Mouse (Mus musculus): ENCODE data around the gene Tnpo2. TPM values are rescaled to one million over a fixed set of nuclear protein-coding genes. Genes with fewer than 3 reads are reported as not detected.
"Not testable (repeated sequence)": the region's sequence is repeated elsewhere in the genome, so short reads cannot be mapped to it uniquely, and the experiment has no call there.

Tnpo2 gene
- polyA plus RNA-seq, 1 experiment from 2014 or later: 24.0 TPM

- 0 out of 2 replicates have a peak overlapping the region, but pooled peaks have one; percentile 53 for H3K9ac ChIP-seq
- no peaks in the 10 kb centered on the region for H3K9me3 ChIP-seq (replicated peaks)
- 87% methylated on average over 10 of the region's 10 CpGs for WGBS (ENCODE audit: insufficient replicate concordance)
- H3K36me3 ChIP-seq: peaks cover 57% of the 10 kb centered on the region
- H3K4me3 ChIP-seq (replicated peaks): no peak overlapping the region
- H3K27me3 ChIP-seq: no peaks in the 10 kb centered on the region
- no peak overlapping the region for H3K27ac ChIP-seq
- peaks cover 72% of the 10 kb centered on the region for H3K4me1 ChIP-seq (replicated peaks)
- H3K4me2 ChIP-seq: no peak overlapping the region
- DNase-seq: no peak
- no peak for ATAC-seq (ENCODE audit: low read depth)
Observed at GRCm38 (mm10) chr8:85074167-85074566, 37.5 kb downstream of the Tnpo2 start.

DNA sequence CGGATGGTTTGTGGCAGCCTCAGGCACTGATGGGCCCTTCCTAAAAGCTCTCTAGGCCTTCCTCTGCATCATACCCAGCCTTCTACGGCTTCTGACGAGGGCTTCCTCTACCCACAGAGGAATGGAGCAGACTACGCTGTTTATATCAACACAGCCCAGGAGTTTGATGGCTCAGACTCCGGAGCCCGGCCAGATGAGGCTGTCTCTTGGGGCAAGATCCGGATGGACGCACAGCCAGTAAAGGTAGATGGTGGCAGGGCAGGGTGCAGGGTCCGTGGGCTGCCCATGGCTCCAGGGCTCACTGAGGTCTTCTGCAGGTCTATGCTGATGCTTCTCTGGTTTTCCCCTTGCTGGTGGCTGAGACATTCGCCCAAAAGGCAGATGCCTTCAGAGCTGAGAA lies 37.9 kb downstream of the Tnpo2 start:
- WGBS (ENCODE audit: insufficient replicate concordance): 87% methylated on average over 10 of the region's 10 CpGs
- peaks cover 57% of the 10 kb centered on the region for H3K36me3 ChIP-seq

GRCm38 (mm10) chr8:85076001-85076400 lies 39.3 kb downstream of the Tnpo2 start:
- H3K4me1 ChIP-seq (replicated peaks): peaks cover 72% of the 10 kb centered on the region
- peak overlapping the region; percentile 54 for H3K4me2 ChIP-seq
- DNase-seq: peak; percentile 67
- H3K27ac ChIP-seq: peak overlapping the region; percentile 81
- peak; percentile 61 for ATAC-seq (ENCODE audit: low read depth)
- peak overlapping the region; percentile 18; the same call in 1 of the 2 replicates for H3K4me3 ChIP-seq (replicated peaks)
- no peaks in the 10 kb centered on the region for H3K9me3 ChIP-seq (replicated peaks)
- no peaks in the 10 kb centered on the region for H3K27me3 ChIP-seq
- H3K9ac ChIP-seq: peak overlapping the region; percentile 53
- H3K36me3 ChIP-seq: peaks cover 57% of the 10 kb centered on the region
- WGBS (ENCODE audit: insufficient replicate concordance): 42% methylated on average over 9 of the region's 9 CpGs

More for the DNA sequence above, 37.9 kb downstream of the Tnpo2 start:
- DNase-seq (no peak), ATAC-seq (ENCODE audit: low read depth) (no peak)
- H3K27ac ChIP-seq: peak overlapping the region; percentile 81
- H3K9ac ChIP-seq: 0 out of 2 replicates have a peak overlapping the region, but pooled peaks have one; percentile 53
- no peak overlapping the region for H3K4me3 ChIP-seq (replicated peaks)
- no peaks in the 10 kb centered on the region for H3K9me3 ChIP-seq (replicated peaks)
- H3K4me2 ChIP-seq: no peak overlapping the region
- no peaks in the 10 kb centered on the region for H3K27me3 ChIP-seq
- H3K4me1 ChIP-seq (replicated peaks): peaks cover 76% of the 10 kb centered on the region

DNA sequence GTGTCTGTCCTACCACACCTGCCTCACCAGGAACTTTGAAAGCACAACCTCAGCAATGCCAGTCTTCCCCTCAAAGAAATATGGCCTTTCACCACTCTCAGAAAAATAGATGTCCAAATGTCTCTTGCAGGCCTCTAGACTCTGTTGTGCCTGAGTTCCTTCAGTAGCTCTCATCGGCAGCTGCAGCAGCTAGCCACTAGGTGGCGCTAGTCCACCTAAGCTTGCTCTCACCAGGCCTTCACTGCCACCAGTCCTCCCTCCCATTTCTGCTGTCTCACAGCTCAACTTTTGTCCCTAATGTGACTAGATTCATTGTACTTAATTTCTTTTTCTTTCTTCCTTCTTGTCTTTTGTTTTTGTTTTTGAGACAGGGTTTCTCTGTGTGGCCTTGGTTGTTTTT lies 40.3 kb downstream of the Tnpo2 start:
- Histone ChIP-seq H3K4me1 (replicated peaks) (peaks cover 77% of the 10 kb centered on the region), H3K4me2 (no peak overlapping the region; the same call in 1 of the 2 replicates), H3K27ac (peak overlapping the region; percentile 81; the same call in 1 of the 2 replicates), H3K4me3 (replicated peaks) (no peak overlapping the region), H3K9me3 (replicated peaks) (no peaks in the 10 kb centered on the region), H3K9ac (no peak overlapping the region; the same call in 1 of the 2 replicates), H3K36me3 (peaks cover 57% of the 10 kb centered on the region), H3K27me3 (no peaks in the 10 kb centered on the region)
- ATAC-seq (ENCODE audit: low read depth): peak; percentile 42; the same call in 1 of the 2 replicates
- peak; percentile 73 for DNase-seq
- 0% methylated on average over 2 of the region's 2 CpGs for WGBS (ENCODE audit: insufficient replicate concordance)

DNA sequence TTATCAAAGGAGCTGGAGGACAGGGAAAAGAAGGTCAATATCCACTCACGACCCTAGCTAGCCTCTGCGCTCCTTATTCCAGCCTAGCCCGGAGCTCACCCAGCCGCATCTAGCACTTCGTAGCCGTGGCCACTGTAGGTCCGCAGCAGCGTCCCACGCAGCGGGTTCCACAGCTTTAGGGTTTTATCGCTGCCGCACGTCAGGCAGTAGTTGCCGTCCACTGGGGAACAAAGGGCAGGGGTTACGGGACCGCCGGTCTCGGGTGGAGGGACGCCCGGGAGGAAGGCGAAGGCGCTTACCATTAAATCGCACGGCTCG lies 43.5 kb downstream of the Tnpo2 start:
- WGBS (ENCODE audit: insufficient replicate concordance): under 1% methylated on average over 25 of the region's 25 CpGs

DNA sequence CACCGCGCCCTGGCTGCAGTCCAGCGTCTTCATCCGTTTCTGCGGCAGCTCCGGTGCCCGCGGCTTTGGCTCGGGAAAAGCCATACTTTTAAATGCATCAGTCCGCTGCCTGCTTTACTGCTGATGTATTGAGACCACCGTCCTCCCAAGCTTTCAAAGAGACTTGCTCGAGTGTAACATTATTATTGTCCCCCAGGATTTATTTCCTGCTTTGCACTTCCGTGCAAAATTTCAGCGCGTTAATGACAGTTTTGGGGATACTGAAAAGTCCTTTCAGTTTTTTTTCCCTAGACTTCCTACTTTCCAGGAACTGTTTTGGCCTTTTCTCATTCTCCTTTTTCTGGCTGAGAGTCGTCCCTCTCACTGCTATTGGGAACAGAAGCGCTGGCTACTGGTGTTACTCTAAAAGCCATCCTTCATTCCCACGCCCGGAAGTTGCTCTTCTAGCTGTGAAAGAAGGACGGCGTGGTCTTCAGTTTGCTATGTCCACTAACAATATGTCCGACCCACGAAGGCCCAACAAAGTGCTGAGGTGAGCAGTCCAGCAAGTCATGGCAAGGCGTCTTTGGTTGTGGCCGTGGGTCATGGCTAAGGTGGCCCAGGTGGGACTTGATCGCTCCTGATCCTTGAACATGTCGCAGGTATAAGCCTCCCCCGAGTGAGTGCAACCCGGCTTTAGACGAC lies 44.0 kb downstream of the Tnpo2 start, which contains the start of gene Wdr83os:
Wdr83os (plus strand) TSS at position 209 of the 684 bp plus-strand sequence.
- WGBS (ENCODE audit: insufficient replicate concordance): under 1% methylated on average over 30 of the region's 30 CpGs
- Histone ChIP-seq H3K36me3 (peaks cover 35% of the 10 kb centered on the region), H3K4me3 (replicated peaks) (peak within 1 kb of the TSS; percentile 92), H3K4me2 (peak within 1 kb of the TSS; percentile 95), H3K9ac (peak within 1 kb of the TSS; percentile 95), H3K9me3 (replicated peaks) (no peaks in the 10 kb centered on the region), H3K27me3 (no peaks in the 10 kb centered on the region), H3K4me1 (replicated peaks) (peaks cover 77% of the 10 kb centered on the region), H3K27ac (peak within 1 kb of the TSS; percentile 82)
- no peak for ATAC-seq (ENCODE audit: low read depth)
- DNase-seq: peak; percentile 54

More for the DNA sequence above, 43.5 kb downstream of the Tnpo2 start:
- Histone ChIP-seq H3K9ac (peak overlapping the region; percentile 95), H3K27me3 (no peaks in the 10 kb centered on the region), H3K4me1 (replicated peaks) (peaks cover 78% of the 10 kb centered on the region), H3K4me2 (peak overlapping the region; percentile 95), H3K9me3 (replicated peaks) (no peaks in the 10 kb centered on the region), H3K36me3 (peaks cover 35% of the 10 kb centered on the region), H3K4me3 (replicated peaks) (peak overlapping the region; percentile 92), H3K27ac (peak overlapping the region; percentile 82)
- no peak for ATAC-seq (ENCODE audit: low read depth)
- no peak for DNase-seq

DNA sequence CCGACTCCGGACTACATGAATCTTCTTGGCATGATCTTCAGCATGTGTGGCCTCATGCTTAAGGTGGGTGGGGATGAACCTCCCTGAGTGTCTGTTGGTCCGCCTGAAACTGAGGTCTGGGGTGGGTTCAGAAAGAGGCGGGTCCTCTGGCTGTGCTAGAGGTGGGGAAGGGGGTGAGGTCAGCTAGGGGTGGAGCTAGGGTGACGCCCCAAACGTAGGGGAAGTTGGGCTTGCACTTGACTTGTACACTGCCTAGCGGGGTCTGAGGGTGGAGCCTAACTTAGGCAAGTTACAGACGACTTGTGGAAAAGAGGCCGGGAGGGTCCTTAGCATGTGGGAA lies 44.5 kb downstream of the Tnpo2 start, which contains the start of gene Wdr83:
Wdr83 (minus strand) TSS at position 91 of the 340 bp plus-strand sequence.
- peak; percentile 75 for DNase-seq
- Histone ChIP-seq H3K4me1 (replicated peaks) (peaks cover 73% of the 10 kb centered on the region), H3K4me3 (replicated peaks) (peak within 1 kb of the TSS; percentile 92), H3K27ac (peak within 1 kb of the TSS; percentile 82), H3K27me3 (no peaks in the 10 kb centered on the region), H3K36me3 (peaks cover 35% of the 10 kb centered on the region), H3K9me3 (replicated peaks) (no peaks in the 10 kb centered on the region), H3K4me2 (peak within 1 kb of the TSS; percentile 95), H3K9ac (peak within 1 kb of the TSS; percentile 95)
- peak; percentile 76 for ATAC-seq (ENCODE audit: low read depth)
- 0% methylated on average over 9 of the region's 9 CpGs for WGBS (ENCODE audit: insufficient replicate concordance)

DNA sequence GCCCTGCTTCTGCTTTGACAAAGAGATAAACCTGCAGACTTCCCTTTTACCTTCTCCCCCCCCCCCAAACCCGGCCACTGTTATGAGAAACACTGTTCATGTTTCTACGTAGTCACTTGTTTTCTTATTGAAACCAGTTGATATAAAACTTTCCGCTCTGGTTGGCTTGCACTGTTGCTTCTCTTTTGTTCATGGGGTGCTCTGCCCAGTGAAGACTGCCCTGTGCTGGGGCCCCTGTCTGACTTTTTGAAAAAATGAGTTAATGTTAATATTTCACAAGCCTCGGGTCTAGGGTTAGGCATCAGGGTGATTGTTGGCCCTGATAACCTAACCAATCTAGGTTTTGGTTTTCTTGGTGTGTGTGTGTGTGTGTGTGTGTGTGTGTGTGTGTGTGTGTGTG lies 45.5 kb downstream of the Tnpo2 start:
- H3K27ac ChIP-seq: peak overlapping the region; percentile 82
- H3K4me1 ChIP-seq (replicated peaks): peaks cover 64% of the 10 kb centered on the region
- H3K4me3 ChIP-seq (replicated peaks): peak overlapping the region; percentile 92; the same call in 1 of the 2 replicates
- peak overlapping the region; percentile 95; the same call in 1 of the 2 replicates for H3K9ac ChIP-seq
- 26% methylated on average over 4 of the region's 4 CpGs for whole genome bisulfite sequencing (ENCODE audit: insufficient replicate concordance)
- not testable (repeated sequence) for H3K27me3 ChIP-seq; ATAC-seq (ENCODE audit: low read depth); H3K9me3 ChIP-seq (replicated peaks); DNase-seq
- H3K36me3 ChIP-seq: peaks cover 36% of the 10 kb centered on the region
- peak overlapping the region; percentile 95 for H3K4me2 ChIP-seq

DNA sequence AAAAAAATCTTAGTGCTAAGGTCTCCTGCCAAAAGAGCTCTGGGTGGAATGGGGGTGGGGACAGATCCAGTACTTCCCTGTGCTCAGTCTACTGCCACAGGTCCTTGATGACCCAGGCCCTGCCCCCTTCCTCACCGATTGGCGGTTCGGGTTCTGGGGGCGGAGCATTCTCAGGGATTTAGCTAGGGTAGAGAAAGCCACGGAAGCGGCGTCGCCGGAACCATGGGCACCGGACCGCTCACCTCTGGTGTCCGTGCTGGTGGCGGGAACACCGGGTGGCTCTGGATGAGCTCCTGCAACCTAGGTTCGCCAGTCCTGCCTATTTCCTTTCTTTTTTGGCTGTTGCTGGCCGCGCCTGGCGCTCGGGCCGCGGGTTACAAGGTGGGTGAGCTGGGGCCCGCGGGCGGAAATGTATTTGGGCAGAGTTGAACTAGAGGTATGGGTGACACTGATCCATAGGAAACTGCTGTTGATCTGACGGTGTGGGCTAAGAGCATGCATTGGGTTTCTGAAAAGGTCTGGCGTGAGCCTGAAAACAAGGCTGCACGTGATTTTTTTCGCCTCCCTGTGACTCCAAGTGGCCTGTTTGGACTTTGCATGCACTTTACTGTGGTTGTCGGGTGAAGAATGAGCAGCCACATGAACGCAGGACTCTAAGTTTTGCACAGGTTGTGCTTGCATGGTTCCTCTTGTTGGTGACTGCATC lies 46.5 kb downstream of the Tnpo2 start, which contains the start of gene Man2b1:
Man2b1 (plus strand) TSS at position 163 of the 706 bp plus-strand sequence.
- Histone ChIP-seq H3K4me1 (replicated peaks) (peaks cover 56% of the 10 kb centered on the region), H3K4me3 (replicated peaks) (peak within 1 kb of the TSS; percentile 92), H3K36me3 (peaks cover 38% of the 10 kb centered on the region), H3K27me3 (no peaks in the 10 kb centered on the region), H3K27ac (peak within 1 kb of the TSS; percentile 82), H3K9me3 (replicated peaks) (no peaks in the 10 kb centered on the region), H3K9ac (peak within 1 kb of the TSS; percentile 80), H3K4me2 (peak within 1 kb of the TSS; percentile 95)
- WGBS (ENCODE audit: insufficient replicate concordance): under 1% methylated on average over 30 of the region's 30 CpGs
- ATAC-seq (ENCODE audit: low read depth) (peak; percentile 85), DNase-seq (peak; percentile 87)

DNA sequence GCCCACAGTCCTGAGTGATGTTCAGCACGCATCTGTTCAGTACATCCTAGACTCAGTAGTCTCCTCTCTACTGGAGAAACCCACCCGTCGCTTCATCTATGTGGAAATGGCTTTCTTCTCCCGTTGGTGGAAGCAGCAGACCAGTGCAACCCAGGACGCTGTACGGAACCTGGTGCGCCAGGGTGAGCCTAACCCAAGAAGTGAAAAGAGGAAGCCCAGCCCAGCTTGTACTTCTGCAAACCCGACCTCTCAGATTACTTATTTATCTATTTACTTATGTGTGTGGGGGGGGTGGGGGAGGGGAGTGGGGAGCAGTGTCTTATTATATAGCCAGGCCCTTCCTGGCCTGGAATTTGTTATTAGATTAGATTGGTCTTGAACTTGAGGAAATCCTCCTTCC lies 47.9 kb downstream of the Tnpo2 start:
- peak overlapping the region; percentile 95; the same call in 1 of the 2 replicates for H3K4me2 ChIP-seq
- no peaks in the 10 kb centered on the region for H3K9me3 ChIP-seq (replicated peaks)
- 0 out of 2 replicates have a peak overlapping the region, but pooled peaks have one; percentile 80 for H3K9ac ChIP-seq
- H3K27me3 ChIP-seq: no peaks in the 10 kb centered on the region
- no peak for ATAC-seq (ENCODE audit: low read depth)
- H3K4me3 ChIP-seq (replicated peaks): peak overlapping the region; percentile 92
- no peak for DNase-seq
- H3K4me1 ChIP-seq (replicated peaks): peaks cover 52% of the 10 kb centered on the region
- 40% methylated on average over 8 of the region's 8 CpGs for WGBS (ENCODE audit: insufficient replicate concordance)
- H3K36me3 ChIP-seq: peaks cover 40% of the 10 kb centered on the region
- no peak overlapping the region for H3K27ac ChIP-seq

DNA sequence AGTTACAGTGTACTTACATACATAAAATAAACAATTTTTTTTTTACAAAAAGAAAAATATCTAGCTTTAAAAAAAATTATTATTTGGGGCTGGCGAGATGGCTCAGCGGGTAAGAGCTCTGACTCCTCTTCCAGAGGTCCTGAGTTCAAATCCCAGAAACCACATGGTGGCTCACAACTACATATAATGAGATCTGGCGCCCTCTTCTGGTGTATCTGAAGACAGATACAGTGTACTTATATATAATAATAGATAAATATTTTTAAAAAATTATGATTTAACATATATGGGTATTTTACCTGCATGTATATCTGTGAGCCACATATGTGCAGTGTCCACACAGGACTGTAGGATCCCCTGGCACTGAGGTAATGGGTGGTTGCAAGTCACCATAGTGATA lies 49.5 kb downstream of the Tnpo2 start:
- Histone ChIP-seq H3K4me3 (replicated peaks) (no peak overlapping the region), H3K27ac (no peak overlapping the region), H3K9ac (no peak overlapping the region), H3K4me2 (no peak overlapping the region), H3K4me1 (replicated peaks) (peaks cover 45% of the 10 kb centered on the region), H3K36me3 (peaks cover 46% of the 10 kb centered on the region), H3K9me3 (replicated peaks) (no peaks in the 10 kb centered on the region), H3K27me3 (no peaks in the 10 kb centered on the region)
- no peak for DNase-seq
- WGBS (ENCODE audit: insufficient replicate concordance): 63% methylated on average over 3 of the region's 3 CpGs
- no peak for ATAC-seq (ENCODE audit: low read depth)
